9 mouse cellular contexts compared by ENCODE assay signal in genomic region chr8:71379008-71379407, GRCm38 (mm10). TPM values are rescaled to one million over a fixed set of nuclear protein-coding genes. Genes with fewer than 3 reads are reported as not detected.
A peak's percentile ranks its signal among the peaks of the same experiment; 100 is the strongest.
DNase-seq lines count a peak whose midpoint lies in the region; ATAC-seq and TF ChIP-seq lines count a peak whose summit lies in the region.
"Had no signal": no experiment of that assay in that cellular context is flagged by ENCODE, and none has a peak within 500 bp of the region (broad histone marks: within the 10 kb centered on the region; RNA-seq: fewer than 3 reads in every experiment).

No protein-coding gene starts in this region.

- H3K36me3 ChIP-seq in liver, adult 2 months (ENCODE audit: control insufficient read depth, insufficient read depth, low read length) = peaks cover 11% of the 10 kb centered on the region
- H3K36me3 ChIP-seq in forebrain, embryonic 14.5 days (ENCODE audit: control insufficient read depth, insufficient read depth, low read length) = 0 out of 2 replicates have a peak, but pooled peaks cover 8% of the 10 kb centered on the region
- peaks cover 32% of the 10 kb centered on the region for H3K36me3 ChIP-seq in limb, embryonic 13.5 days
- peaks cover 6% of the 10 kb centered on the region; the same call in 1 of the 2 replicates for H3K36me3 ChIP-seq in neural tube, embryonic 14.5 days (ENCODE audit: control insufficient read depth, insufficient read depth, low read length)

- no peak for TF ChIP-seq POLR2A in liver, adult 2 months (IDR thresholded peaks at IDR 0.05; ENCODE audit: extremely low read depth, insufficient read depth, low read length)

- 50% methylated on average over 4 of the region's 4 CpGs for WGBS in liver, adult 2 months
- WGBS in forebrain, embryonic 14.5 days = 44% methylated on average over 4 of the region's 4 CpGs
- WGBS in limb, embryonic 13.5 days = 70% methylated on average over 4 of the region's 4 CpGs
- 18% methylated on average over 4 of the region's 4 CpGs for WGBS in neural tube, embryonic 14.5 days

- H3K27me3 ChIP-seq in liver, adult 2 months (ENCODE audit: control insufficient read depth, insufficient read depth, low read length) = no peaks in the 10 kb centered on the region
- H3K27me3 ChIP-seq in forebrain, embryonic 14.5 days (replicated peaks; ENCODE audit: control insufficient read depth, insufficient read depth, low read length) = peaks cover 10% of the 10 kb centered on the region; the same call in 1 of the 2 replicates
- H3K27me3 ChIP-seq in limb, embryonic 13.5 days = no peaks in the 10 kb centered on the region
- no peaks in the 10 kb centered on the region; the same call in 1 of the 2 replicates for H3K27me3 ChIP-seq in neural tube, embryonic 14.5 days (ENCODE audit: control insufficient read depth, insufficient read depth, low read length)

- peaks cover 43% of the 10 kb centered on the region for H3K79me2 ChIP-seq in liver, adult 2 months (ENCODE audit: control insufficient read depth, insufficient read depth, low read length)

- TF ChIP-seq CTCF in liver, adult 2 months (IDR thresholded peaks at IDR 0.05; ENCODE audit: low read depth, low read length) = no peak

- no peak overlapping the region for H3K4me3 ChIP-seq in liver, adult 2 months (ENCODE audit: insufficient read depth, low read depth, low read length)
- no peak overlapping the region for H3K4me3 ChIP-seq in forebrain, embryonic 14.5 days (ENCODE audit: low read depth, low read length)
- peak overlapping the region; percentile 89 for H3K4me3 ChIP-seq in limb, embryonic 13.5 days
- no peak overlapping the region for H3K4me3 ChIP-seq in neural tube, embryonic 14.5 days (ENCODE audit: low read depth, low read length)

- H3K9ac ChIP-seq in liver, adult 2 months (ENCODE audit: low read depth, low read length) = peak overlapping the region; percentile 96
- H3K9ac ChIP-seq in forebrain, embryonic 14.5 days (ENCODE audit: low read length) = no peak overlapping the region
- H3K9ac ChIP-seq in limb, embryonic 13.5 days = peak overlapping the region; percentile 88
- H3K9ac ChIP-seq in neural tube, embryonic 14.5 days (replicated peaks; ENCODE audit: low read depth, low read length) = no peak overlapping the region

- no peak for ATAC-seq in forebrain, embryonic 14.5 days
- ATAC-seq in limb, embryonic 13.5 days (ENCODE audit: low FRiP score, low read depth) = no peak
- ATAC-seq in neural tube, embryonic 14.5 days (ENCODE audit: low read depth) = no peak

- DNase-seq in liver, adult 2 months (ENCODE audit: extremely low read depth, low read depth, low spot score) = no peak
- DNase-seq in liver = no peak
- no peak for DNase-seq in forebrain, embryonic 14.5 days (ENCODE audit: low spot score)
- DNase-seq in right cerebral cortex, postnatal 25 days = no peak
- no peak for DNase-seq in cerebellum, postnatal 10 days
- no peak for DNase-seq in embryo, embryonic 10.5 days (ENCODE audit: low spot score)

- no peaks in the 10 kb centered on the region for H3K9me3 ChIP-seq in forebrain, embryonic 14.5 days (replicated peaks; ENCODE audit: control insufficient read depth, low read length)
- H3K9me3 ChIP-seq in limb, embryonic 13.5 days = no peaks in the 10 kb centered on the region
- no peaks in the 10 kb centered on the region for H3K9me3 ChIP-seq in neural tube, embryonic 14.5 days (ENCODE audit: control insufficient read depth, low read length)
- H3K9me3 ChIP-seq: megakaryocyte, embryonic 14.5 days had no signal

- peak overlapping the region; percentile 96 for H3K27ac ChIP-seq in liver, adult 2 months (replicated peaks; ENCODE audit: insufficient read depth, low read depth, low read length)
- no peak overlapping the region for H3K27ac ChIP-seq in forebrain, embryonic 14.5 days (ENCODE audit: low read depth, low read length)
- H3K27ac ChIP-seq in limb, embryonic 13.5 days = no peak overlapping the region
- H3K27ac ChIP-seq in neural tube, embryonic 14.5 days (ENCODE audit: low read depth, low read length) = no peak overlapping the region

- H3K4me2 ChIP-seq in forebrain, embryonic 14.5 days (ENCODE audit: low read length) = peak overlapping the region; percentile 97; the same call in 1 of the 2 replicates
- H3K4me2 ChIP-seq in limb, embryonic 13.5 days (replicated peaks) = peak overlapping the region; percentile 99
- peak overlapping the region; percentile 100 for H3K4me2 ChIP-seq in neural tube, embryonic 14.5 days (ENCODE audit: low read depth, low read length)

- peaks cover 38% of the 10 kb centered on the region for H3K4me1 ChIP-seq in liver, adult 2 months (ENCODE audit: control insufficient read depth, insufficient read depth, low read length)
- peaks cover 32% of the 10 kb centered on the region for H3K4me1 ChIP-seq in forebrain, embryonic 14.5 days (ENCODE audit: control insufficient read depth, insufficient read depth, low read length)
- H3K4me1 ChIP-seq in limb, embryonic 13.5 days = peaks cover 67% of the 10 kb centered on the region
- peaks cover 41% of the 10 kb centered on the region for H3K4me1 ChIP-seq in neural tube, embryonic 14.5 days (ENCODE audit: control insufficient read depth, insufficient read depth, low read length)

RNA-seq across cellular contexts. Expression of gene Nr2f6, which starts 2.8 kb away (rescaled TPM):
- total RNA-seq in liver, adult 2 months (2014; rRNA removed) = 73.9 and 117 TPM in 2 replicates
- 319 and 341 TPM in 2 replicates for polyA plus RNA-seq in liver, adult 2 months (2012; rRNA removed)
- polyA plus RNA-seq in forebrain, embryonic 14.5 days (2014; fragmentation: Nextera tagmentation; extraction: Ambion mirVana) = 16.6 and 17.3 TPM in 2 replicates
- polyA plus RNA-seq in limb, embryonic 13.5 days (2015; fragmentation: Nextera tagmentation; extraction: Ambion mirVana) = 38.2 and 43.7 TPM in 2 replicates
- 22.3 and 32.8 TPM in 2 replicates for polyA plus RNA-seq in neural tube, embryonic 14.5 days (2014; fragmentation: Nextera tagmentation; extraction: Ambion mirVana)

RNA-seq across cellular contexts. Expression of gene Ocel1, which starts 7.9 kb away (rescaled TPM):
- 8.0 and 8.1 TPM in 2 replicates for total RNA-seq in liver, adult 2 months (2014; rRNA removed)
- polyA plus RNA-seq in liver, adult 2 months (2012; rRNA removed) = 9.2 and 17.1 TPM in 2 replicates
- polyA plus RNA-seq in forebrain, embryonic 14.5 days (2014; fragmentation: Nextera tagmentation; extraction: Ambion mirVana) = 3.0 and 3.8 TPM in 2 replicates
- 3.1 and 4.1 TPM in 2 replicates for polyA plus RNA-seq in limb, embryonic 13.5 days (2015; fragmentation: Nextera tagmentation; extraction: Ambion mirVana)
- polyA plus RNA-seq in neural tube, embryonic 14.5 days (2014; fragmentation: Nextera tagmentation; extraction: Ambion mirVana) = 4.8 and 4.9 TPM in 2 replicates

RNA-seq across cellular contexts. Expression of gene Use1, which starts 12.4 kb away (rescaled TPM):
- 76.6 and 82.2 TPM in 2 replicates for total RNA-seq in liver, adult 2 months (2014; rRNA removed)
- polyA plus RNA-seq in liver, adult 2 months (2012; rRNA removed) = 60.2 and 69.9 TPM in 2 replicates
- polyA plus RNA-seq in forebrain, embryonic 14.5 days (2014; fragmentation: Nextera tagmentation; extraction: Ambion mirVana) = 116 and 121 TPM in 2 replicates
- polyA plus RNA-seq in limb, embryonic 13.5 days (2015; fragmentation: Nextera tagmentation; extraction: Ambion mirVana) = 108 and 110 TPM in 2 replicates
- polyA plus RNA-seq in neural tube, embryonic 14.5 days (2014; fragmentation: Nextera tagmentation; extraction: Ambion mirVana) = 115 and 130 TPM in 2 replicates

RNA-seq across cellular contexts. Expression of gene Ushbp1, which starts 16.6 kb away (rescaled TPM):
- 7.9 and 9.7 TPM in 2 replicates for total RNA-seq in liver, adult 2 months (2014; rRNA removed)
- 7.9 and 13.6 TPM in 2 replicates for polyA plus RNA-seq in liver, adult 2 months (2012; rRNA removed)
- polyA plus RNA-seq in forebrain, embryonic 14.5 days (2014; fragmentation: Nextera tagmentation; extraction: Ambion mirVana) = 2.8 and 4.4 TPM in 2 replicates
- polyA plus RNA-seq in limb, embryonic 13.5 days (2015; fragmentation: Nextera tagmentation; extraction: Ambion mirVana) = 8.1 and 8.2 TPM in 2 replicates
- polyA plus RNA-seq in neural tube, embryonic 14.5 days (2014; fragmentation: Nextera tagmentation; extraction: Ambion mirVana) = 3.2 and 5.0 TPM in 2 replicates

RNA-seq across cellular contexts. Expression of gene Babam1, which starts 17.7 kb away (rescaled TPM):
- 42.7 and 44.8 TPM in 2 replicates for total RNA-seq in liver, adult 2 months (2014; rRNA removed)
- 98.5 and 106 TPM in 2 replicates for polyA plus RNA-seq in liver, adult 2 months (2012; rRNA removed)
- polyA plus RNA-seq in forebrain, embryonic 14.5 days (2014; fragmentation: Nextera tagmentation; extraction: Ambion mirVana) = 91.7 and 97.0 TPM in 2 replicates
- polyA plus RNA-seq in limb, embryonic 13.5 days (2015; fragmentation: Nextera tagmentation; extraction: Ambion mirVana) = 93.1 and 99.7 TPM in 2 replicates
- polyA plus RNA-seq in neural tube, embryonic 14.5 days (2014; fragmentation: Nextera tagmentation; extraction: Ambion mirVana) = 90.9 and 96.5 TPM in 2 replicates

Comparison
In these comparisons a context has a peak if more than half of its experiments do, and no peak if none do; other contexts are left out.
1. H3K9ac ChIP-seq: peak in liver, adult 2 months (single experiment) and limb, embryonic 13.5 days (single experiment); none in forebrain, embryonic 14.5 days (single experiment) and neural tube, embryonic 14.5 days (single experiment).
2. Peak in every context shown above with its lines, with median percentiles within 50 percentile points of each other: H3K4me2 ChIP-seq.